Mouse (Mus musculus): ENCODE data around the gene Pdpk1.
"Not testable (repeated sequence)": the region's sequence is repeated elsewhere in the genome, so short reads cannot be mapped to it uniquely, and the experiment has no call there.

Gene Pdpk1

GRCm38 (mm10) chr17:24131570-24131969 is 19.2 kb downstream of the Pdpk1 start:
- intact Hi-C loops (cut with DNase I): no loop called here

- intact Hi-C loops (cut with DNase I): not testable (repeated sequence)
These were observed 21.5 kb downstream of the Pdpk1 start for GRCm38 (mm10) chr17:24129246-24129645.

GRCm38 (mm10) chr17:24127592-24127991 is 23.1 kb downstream of the Pdpk1 start:
- intact Hi-C loops (cut with DNase I): no loop called here

- intact Hi-C loops (cut with DNase I): no loop called here
These were observed 23.9 kb downstream of the Pdpk1 start for GRCm38 (mm10) chr17:24126801-24127200.

GRCm38 (mm10) chr17:24119446-24119845 is 31.3 kb downstream of the Pdpk1 start:
- intact Hi-C loops (cut with DNase I): no loop called here

GRCm38 (mm10) chr17:24113031-24113430 is 37.7 kb downstream of the Pdpk1 start:
- intact Hi-C loops (cut with DNase I): no loop called here

- intact Hi-C loops (cut with DNase I): no loop called here
These were observed 39.5 kb downstream of the Pdpk1 start for GRCm38 (mm10) chr17:24111256-24111655.

- intact Hi-C loops (cut with DNase I): no loop called here
These were observed 41.8 kb downstream of the Pdpk1 start for GRCm38 (mm10) chr17:24108896-24109295.

GRCm38 (mm10) chr17:24105111-24105510 is 45.6 kb downstream of the Pdpk1 start:
- intact Hi-C loops (cut with DNase I): no loop called here

- intact Hi-C loops (cut with DNase I): no loop called here
These were observed 52.4 kb downstream of the Pdpk1 start for GRCm38 (mm10) chr17:24098354-24098753.

- intact Hi-C loops (cut with DNase I): no loop called here
These were observed 60.1 kb downstream of the Pdpk1 start for GRCm38 (mm10) chr17:24090575-24090974.

GRCm38 (mm10) chr17:24086399-24086798 is 64.3 kb downstream of the Pdpk1 start:
- intact Hi-C loops (cut with DNase I): not testable (repeated sequence)

- intact Hi-C loops (cut with DNase I): no loop called here
These were observed 66.1 kb downstream of the Pdpk1 start for GRCm38 (mm10) chr17:24084593-24084992.

GRCm38 (mm10) chr17:24077101-24077500 is 73.6 kb downstream of the Pdpk1 start:
- intact Hi-C loops (cut with DNase I): no loop called here

- intact Hi-C loops (cut with DNase I): loop anchor here (2.0 kb wide), 1 partner anchor 68 kb away; no protein-coding TSS in a partner anchor
These were observed 77.6 kb downstream of the Pdpk1 start, which contains the start of gene Kctd5 for GRCm38 (mm10) chr17:24072919-24073696. Gene Kctd5 (minus strand): TSS chr17:24073485.

- intact Hi-C loops (cut with DNase I): no loop called here
These were observed 81.2 kb downstream of the Pdpk1 start for GRCm38 (mm10) chr17:24069531-24069930.

- intact Hi-C loops (cut with DNase I): no loop called here
These were observed 82.5 kb downstream of the Pdpk1 start for GRCm38 (mm10) chr17:24068271-24068670.

GRCm38 (mm10) chr17:24062459-24063155 is 88.1 kb downstream of the Pdpk1 start:
- intact Hi-C loops (cut with DNase I): no loop called here

GRCm38 (mm10) chr17:24057730-24058245 is 92.9 kb downstream of the Pdpk1 start:
- intact Hi-C loops (cut with DNase I): no loop called here

GRCm38 (mm10) chr17:24056636-24057625 is 93.8 kb downstream of the Pdpk1 start:
- intact Hi-C loops (cut with DNase I): no loop called here

GRCm38 (mm10) chr17:24049008-24049407 is 101.7 kb downstream of the Pdpk1 start:
- intact Hi-C loops (cut with DNase I): no loop called here
